ENCODE assay signal across 7 mouse cellular contexts in genomic region chr11:52365143-52365542, GRCm38 (mm10). TPM values are rescaled to one million over a fixed set of nuclear protein-coding genes. Genes with fewer than 3 reads are reported as not detected.
DNase-seq lines count a peak whose midpoint lies in the region; ATAC-seq and TF ChIP-seq lines count a peak whose summit lies in the region.

No protein-coding gene starts in this region.

- no peak overlapping the region for H3K4me2 ChIP-seq in neural tube, embryonic 11.5 days (ENCODE audit: low read depth)
- H3K4me2 ChIP-seq in kidney, postnatal 0 days (ENCODE audit: low read length) = no peak overlapping the region

- peak; percentile 43 for DNase-seq in neural tube, embryonic 11.5 days (ENCODE audit: low spot score)
- DNase-seq in neural tube, embryonic 10.5 days (ENCODE audit: extremely low spot score, low spot score) = no peak
- DNase-seq in gastrocnemius, adult 2 months = peak; percentile 90
- DNase-seq in kidney, postnatal 0 days (ENCODE audit: low spot score) = no peak
- DNase-seq in lung, postnatal 36 days = peak; percentile 32
- no peak for DNase-seq in B cell, adult 2 months
- DNase-seq in urinary bladder, adult 2 months (ENCODE audit: low spot score) = no peak

- no peaks in the 10 kb centered on the region for H3K9me3 ChIP-seq in neural tube, embryonic 11.5 days (ENCODE audit: control insufficient read depth, low read length)
- H3K9me3 ChIP-seq in kidney, postnatal 0 days (replicated peaks; ENCODE audit: low read length) = no peaks in the 10 kb centered on the region

- no peak for ATAC-seq in neural tube, embryonic 11.5 days (ENCODE audit: insufficient read depth, low FRiP score, low TSS enrichment)
- no peak for ATAC-seq in kidney, postnatal 0 days (replicated peaks; ENCODE audit: low FRiP score, low read depth)

- TF ChIP-seq CTCF in gastrocnemius, adult 2 months (IDR thresholded peaks at IDR 0.05) = no peak
- TF ChIP-seq CTCF in kidney, postnatal 0 days (IDR thresholded peaks at IDR 0.05; ENCODE audit: low read depth) = no peak

- 78% methylated on average over 1 of the region's 1 CpGs for WGBS in neural tube, embryonic 11.5 days
- WGBS in kidney, postnatal 0 days = 53% methylated on average over 1 of the region's 1 CpGs

- no peaks in the 10 kb centered on the region for H3K27me3 ChIP-seq in neural tube, embryonic 11.5 days (ENCODE audit: control insufficient read depth, insufficient read depth, low read length)
- no peaks in the 10 kb centered on the region for H3K27me3 ChIP-seq in kidney, postnatal 0 days (ENCODE audit: insufficient read depth, low read length)

- intact Hi-C loops in gastrocnemius, adult 2 months (cut with DNase I) = no loop called here

- no peak overlapping the region for H3K27ac ChIP-seq in neural tube, embryonic 11.5 days (ENCODE audit: low read depth, low read length)
- H3K27ac ChIP-seq in gastrocnemius, adult 2 months = peak overlapping the region; percentile 99
- H3K27ac ChIP-seq in kidney, postnatal 0 days = peak overlapping the region; percentile 10; the same call in 1 of the 2 replicates

- H3K36me3 ChIP-seq in neural tube, embryonic 11.5 days (ENCODE audit: control insufficient read depth, insufficient read depth, low read length) = no peaks in the 10 kb centered on the region
- no peaks in the 10 kb centered on the region for H3K36me3 ChIP-seq in kidney, postnatal 0 days (ENCODE audit: insufficient read depth, low read length)

- peaks cover 12% of the 10 kb centered on the region for H3K4me1 ChIP-seq in neural tube, embryonic 11.5 days (ENCODE audit: control insufficient read depth, insufficient read depth, low read length)
- H3K4me1 ChIP-seq in kidney, postnatal 0 days (replicated peaks; ENCODE audit: insufficient read depth, low read length) = peaks cover 36% of the 10 kb centered on the region

- no peak overlapping the region for H3K4me3 ChIP-seq in neural tube, embryonic 11.5 days (ENCODE audit: low read depth, low read length)
- peak overlapping the region; percentile 100 for H3K4me3 ChIP-seq in gastrocnemius, adult 2 months
- H3K4me3 ChIP-seq in kidney, postnatal 0 days (replicated peaks; ENCODE audit: low read depth, low read length) = no peak overlapping the region

- H3K9ac ChIP-seq in neural tube, embryonic 11.5 days (ENCODE audit: low read length) = no peak overlapping the region
- H3K9ac ChIP-seq in kidney, postnatal 0 days (ENCODE audit: low read depth, low read length) = 0 out of 2 replicates have a peak overlapping the region, but pooled peaks have one; percentile 31

RNA-seq across cellular contexts. Expression of gene Vdac1, which starts 4.5 kb away (rescaled TPM):
- 211 and 220 TPM in 2 replicates for polyA plus RNA-seq in neural tube, embryonic 11.5 days (2014; fragmentation: Nextera tagmentation; extraction: Ambion mirVana)
- total RNA-seq in gastrocnemius, adult 2 months (2021) = 1,000 to 10,000 TPM; 1,359 to 1,549 TPM
- 355 and 398 TPM in 2 replicates for polyA plus RNA-seq in kidney, postnatal 0 days (2015; fragmentation: Nextera tagmentation; extraction: Ambion mirVana)
- 166 and 206 TPM in 2 replicates for polyA plus RNA-seq in urinary bladder, adult 2 months (2012; rRNA removed)

RNA-seq across cellular contexts. Expression of gene 9530068E07Rik, which starts 31.1 kb away (rescaled TPM):
- polyA plus RNA-seq in neural tube, embryonic 11.5 days (2014; fragmentation: Nextera tagmentation; extraction: Ambion mirVana) = 185 and 187 TPM in 2 replicates
- 10 to 100 TPM; 41.5 to 48.5 TPM for total RNA-seq in gastrocnemius, adult 2 months (2021)
- 228 and 245 TPM in 2 replicates for polyA plus RNA-seq in kidney, postnatal 0 days (2015; fragmentation: Nextera tagmentation; extraction: Ambion mirVana)
- polyA plus RNA-seq in urinary bladder, adult 2 months (2012; rRNA removed) = 217 and 261 TPM in 2 replicates

Comparison
In these comparisons a context has a peak if more than half of its experiments do, and no peak if none do; other contexts are left out.
1. DNase-seq: peak in neural tube, embryonic 11.5 days (single experiment), gastrocnemius, adult 2 months (single experiment) and lung, postnatal 36 days (single experiment); none in neural tube, embryonic 10.5 days (single experiment), kidney, postnatal 0 days (single experiment), B cell, adult 2 months (0 of 2) and urinary bladder, adult 2 months (single experiment).